12 mouse cellular contexts compared by ENCODE assay signal in the genomic region with DNA sequence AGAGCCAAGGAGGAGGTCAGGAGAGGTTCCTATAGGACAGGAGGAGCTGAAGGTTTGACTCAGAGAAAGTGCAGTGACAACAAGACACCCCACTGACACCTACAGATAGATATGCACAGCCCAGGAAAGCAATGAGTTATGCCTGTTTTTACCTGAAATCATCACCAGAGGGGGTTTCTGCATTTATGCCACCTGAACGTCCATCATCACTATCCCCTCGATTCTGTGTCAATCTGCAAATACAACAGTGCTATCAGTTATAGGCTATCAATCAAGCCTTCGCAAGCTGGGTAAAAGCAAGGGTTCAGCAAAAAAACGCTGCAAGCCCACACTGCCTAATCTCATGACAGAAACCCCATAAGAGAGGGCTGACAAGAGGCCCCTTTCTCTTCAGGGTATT. TPM values are rescaled to one million over a fixed set of nuclear protein-coding genes. Genes with fewer than 3 reads are reported as not detected.
DNase-seq lines count a peak whose midpoint lies in the region; ATAC-seq and TF ChIP-seq lines count a peak whose summit lies in the region.
"Had no signal": no experiment of that assay in that cellular context is flagged by ENCODE, and none has a peak within 500 bp of the region (broad histone marks: within the 10 kb centered on the region; RNA-seq: fewer than 3 reads in every experiment).

No protein-coding gene starts in this region.

- H3K4me2 ChIP-seq in forebrain, embryonic 15.5 days (replicated peaks): no peak overlapping the region
- peak overlapping the region; percentile 99; the same call in 1 of the 2 replicates for H3K4me2 ChIP-seq in liver, postnatal 0 days (ENCODE audit: low read depth, low read length)

- no peak for DNase-seq in forebrain, embryonic 10.5 days (ENCODE audit: extremely low spot score, low spot score)
- peak; percentile 21 for DNase-seq in thymus, postnatal 14 days
- no peak for DNase-seq in thymus, postnatal 36 days
- DNase-seq in liver, postnatal 0 days: no peak
- DNase-seq in urinary bladder, adult 2 months (ENCODE audit: low spot score): no peak
- no peak for DNase-seq in testis, postnatal 10 days (ENCODE audit: low spot score)
- no peak for DNase-seq in urinary bladder, postnatal 14 days (ENCODE audit: low spot score)
- DNase-seq: adrenal gland, postnatal 14 days; cerebellum, postnatal 25 days; heart, adult 18-20 months had no signal

- H3K27me3 ChIP-seq in forebrain, embryonic 10.5 days (ENCODE audit: poor library complexity, severe bottlenecking): no peaks in the 10 kb centered on the region
- H3K27me3 ChIP-seq in forebrain, embryonic 15.5 days: no peaks in the 10 kb centered on the region
- H3K27me3 ChIP-seq in liver, postnatal 0 days (ENCODE audit: insufficient read depth, low read length): no peaks in the 10 kb centered on the region

- ATAC-seq in forebrain, embryonic 15.5 days (replicated peaks): no peak
- ATAC-seq in liver, postnatal 0 days: no peak
- ATAC-seq: lung, postnatal 0 days had no signal

- no peak overlapping the region for H3K27ac ChIP-seq in forebrain, embryonic 10.5 days
- H3K27ac ChIP-seq in forebrain, embryonic 15.5 days (replicated peaks): no peak overlapping the region
- H3K27ac ChIP-seq in liver, postnatal 0 days (ENCODE audit: low read depth): no peak overlapping the region

- H3K4me1 ChIP-seq in forebrain, embryonic 10.5 days: peaks cover 19% of the 10 kb centered on the region
- H3K4me1 ChIP-seq in forebrain, embryonic 15.5 days: peaks cover 10% of the 10 kb centered on the region
- H3K4me1 ChIP-seq in liver, postnatal 0 days (ENCODE audit: insufficient read depth): peaks cover 10% of the 10 kb centered on the region; the same call in 1 of the 2 replicates

- peak; percentile 24; the same call in 1 of the 2 replicates for TF ChIP-seq CTCF in liver, postnatal 0 days (IDR thresholded peaks at IDR 0.05; ENCODE audit: low read depth)

- H3K36me3 ChIP-seq in forebrain, embryonic 10.5 days (replicated peaks): peaks cover 38% of the 10 kb centered on the region
- H3K36me3 ChIP-seq in forebrain, embryonic 15.5 days: peaks cover 27% of the 10 kb centered on the region; the same call in 1 of the 2 replicates
- peaks cover 20% of the 10 kb centered on the region for H3K36me3 ChIP-seq in liver, postnatal 0 days (replicated peaks; ENCODE audit: insufficient read depth, low read length)

- peak overlapping the region; percentile 97 for H3K4me3 ChIP-seq in forebrain, embryonic 10.5 days
- no peak overlapping the region; the same call in 1 of the 2 replicates for H3K4me3 ChIP-seq in forebrain, embryonic 15.5 days
- 0 out of 2 replicates have a peak overlapping the region, but pooled peaks have one; percentile 98 for H3K4me3 ChIP-seq in liver, postnatal 0 days (ENCODE audit: low read depth, low read length)

- WGBS in forebrain, embryonic 10.5 days: 79% methylated on average over 4 of the region's 4 CpGs
- WGBS in forebrain, embryonic 15.5 days: 64% methylated on average over 4 of the region's 4 CpGs
- WGBS in liver, postnatal 0 days (ENCODE audit: insufficient replicate concordance): 55% methylated on average over 4 of the region's 4 CpGs

- TF ChIP-seq EP300 in liver, postnatal 0 days (IDR thresholded peaks at IDR 0.05; ENCODE audit: low read depth): no peak

- no peak overlapping the region for H3K9ac ChIP-seq in forebrain, embryonic 15.5 days (replicated peaks)
- no peak overlapping the region for H3K9ac ChIP-seq in liver, postnatal 0 days (replicated peaks)

- H3K9me3 ChIP-seq in forebrain, embryonic 10.5 days: no peaks in the 10 kb centered on the region
- no peaks in the 10 kb centered on the region for H3K9me3 ChIP-seq in forebrain, embryonic 15.5 days
- no peaks in the 10 kb centered on the region for H3K9me3 ChIP-seq in liver, postnatal 0 days (ENCODE audit: low read length)

RNA-seq across cellular contexts. Expression of a gene that starts 1.2 kb away (rescaled TPM):
- polyA plus RNA-seq in forebrain, embryonic 10.5 days (2016; fragmentation: Nextera tagmentation; extraction: Ambion mirVana): 26.5 and 29.4 TPM in 2 replicates
- polyA plus RNA-seq in forebrain, embryonic 15.5 days (2015; fragmentation: Nextera tagmentation; extraction: Ambion mirVana): 33.9 and 37.9 TPM in 2 replicates
- polyA plus RNA-seq in liver, postnatal 0 days (2015; fragmentation: Nextera tagmentation; extraction: Ambion mirVana): 6.2 and 6.6 TPM in 2 replicates
- polyA plus RNA-seq in urinary bladder, adult 2 months (2012; rRNA removed): 8.4 and 9.6 TPM in 2 replicates

RNA-seq across cellular contexts. Expression of a gene that starts 6.4 kb away (rescaled TPM):
- 301 and 320 TPM in 2 replicates for polyA plus RNA-seq in forebrain, embryonic 10.5 days (2016; fragmentation: Nextera tagmentation; extraction: Ambion mirVana)
- 231 and 236 TPM in 2 replicates for polyA plus RNA-seq in forebrain, embryonic 15.5 days (2015; fragmentation: Nextera tagmentation; extraction: Ambion mirVana)
- 68.9 and 71.6 TPM in 2 replicates for polyA plus RNA-seq in liver, postnatal 0 days (2015; fragmentation: Nextera tagmentation; extraction: Ambion mirVana)
- 116 and 122 TPM in 2 replicates for polyA plus RNA-seq in urinary bladder, adult 2 months (2012; rRNA removed)

RNA-seq across cellular contexts. Expression of a gene that starts 51.8 kb away (rescaled TPM):
- polyA plus RNA-seq in forebrain, embryonic 10.5 days (2016; fragmentation: Nextera tagmentation; extraction: Ambion mirVana): 414 and 424 TPM in 2 replicates
- 341 and 346 TPM in 2 replicates for polyA plus RNA-seq in forebrain, embryonic 15.5 days (2015; fragmentation: Nextera tagmentation; extraction: Ambion mirVana)
- polyA plus RNA-seq in liver, postnatal 0 days (2015; fragmentation: Nextera tagmentation; extraction: Ambion mirVana): 128 and 143 TPM in 2 replicates
- polyA plus RNA-seq in urinary bladder, adult 2 months (2012; rRNA removed): 69.0 and 75.9 TPM in 2 replicates
